Mouse (Mus musculus) bone marrow, adult 2 months (tissue): ENCODE results near the gene Ets2.

Experiments used
- CTCF ChIP-seq: fragments of 200-500 bp; IDR thresholded peaks from 2 replicates; pipeline ENCODE4 v1.5.1; 2011; ENCODE audit warnings: low read length, control low read depth; ENCODE audit not compliant: control insufficient read depth, insufficient read depth
- POLR2A ChIP-seq: fragments of 200-500 bp; IDR thresholded peaks from 2 replicates; pipeline ENCODE4 v1.6.1; 2011; ENCODE audit warnings: low read depth, mild to moderate bottlenecking, control low read depth, low read length, borderline replicate concordance; ENCODE audit not compliant: control insufficient read depth

DNA sequence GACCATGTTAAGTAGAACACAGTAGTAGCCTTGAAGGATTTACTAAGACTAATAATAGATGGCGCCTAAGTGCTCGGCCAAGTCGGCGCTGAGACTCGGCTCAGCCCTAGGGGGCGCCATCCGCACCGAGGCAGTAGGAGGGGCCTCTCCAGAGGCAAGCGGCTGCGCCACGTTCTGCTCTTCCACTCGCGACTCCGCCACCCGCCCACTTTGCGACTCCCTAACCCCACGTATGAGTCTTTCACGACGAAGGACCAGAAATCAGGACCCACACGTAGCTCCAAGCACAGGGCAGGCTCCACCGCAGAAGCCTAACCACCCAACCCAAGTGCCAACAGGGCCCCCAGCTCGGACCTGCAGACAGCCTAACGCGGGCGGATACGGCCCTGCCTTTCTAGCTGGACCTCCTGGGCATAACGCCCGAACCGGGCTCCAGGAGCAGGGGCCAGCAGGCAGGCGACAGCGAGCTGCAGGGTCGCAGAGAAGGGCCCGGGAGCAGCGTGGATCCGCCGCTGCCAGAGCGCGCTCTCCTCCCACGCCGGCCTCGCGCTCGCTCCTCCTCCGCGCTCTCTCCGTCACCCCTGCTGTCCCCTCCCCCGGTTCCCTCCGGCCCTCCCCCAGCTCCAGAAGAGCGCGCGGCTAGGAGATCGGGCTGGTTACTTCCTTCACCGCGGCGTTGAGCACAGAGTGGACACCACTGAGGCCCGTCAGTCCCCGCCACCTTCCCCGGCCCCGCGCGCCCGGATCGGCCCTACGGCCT lies at the start of gene Ets2:
- TF ChIP-seq POLR2A: peak; percentile 88
- TF ChIP-seq CTCF: peak; percentile 93
